Mouse (Mus musculus): Measurements from ENCODE around the gene Fgf18. TPM values are rescaled to one million over a fixed set of nuclear protein-coding genes. Genes with fewer than 3 reads are reported as not detected.
A peak's percentile ranks its signal among the peaks of the same experiment; 100 is the strongest.

Gene Fgf18
- polyA plus RNA-seq, 1 experiment from 2014 or later = 3.9 TPM

DNA sequence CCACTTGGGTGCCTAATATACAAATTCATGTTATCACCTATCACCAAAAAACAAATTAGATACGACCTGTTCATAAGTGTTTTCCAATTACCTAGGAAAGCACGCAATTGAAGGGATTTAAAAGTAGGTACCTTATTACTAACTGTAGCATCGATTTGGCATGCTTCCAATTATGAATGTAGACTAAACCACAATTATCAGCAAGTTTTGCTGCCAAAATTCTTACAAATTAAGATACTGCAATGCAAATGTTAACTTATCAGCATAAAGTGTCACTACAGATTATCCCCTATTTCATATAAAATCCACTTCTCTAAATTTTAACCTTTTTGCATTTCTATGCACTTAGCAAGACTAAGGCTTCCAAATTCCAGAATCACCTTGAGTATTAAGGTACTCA lies 7.3 kb upstream of the Fgf18 start:
- H3K9ac ChIP-seq (ENCODE audit: low read length) = no peak overlapping the region
- peaks cover 81% of the 10 kb centered on the region for H3K36me3 ChIP-seq (ENCODE audit: control insufficient read depth, insufficient read depth, low read length)
- no peaks in the 10 kb centered on the region for H3K4me1 ChIP-seq (ENCODE audit: control insufficient read depth, insufficient read depth, low read length)
- DNase-seq (ENCODE audit: low spot score) (no peak), ATAC-seq (no peak)
- 85% methylated on average over 3 of the region's 3 CpGs for WGBS
- no peak overlapping the region for H3K4me2 ChIP-seq (ENCODE audit: low read length)
- H3K27ac ChIP-seq (ENCODE audit: low read depth, low read length) = no peak overlapping the region
- H3K4me3 ChIP-seq (ENCODE audit: low read depth, low read length) = no peak overlapping the region
- no peaks in the 10 kb centered on the region for H3K9me3 ChIP-seq (replicated peaks; ENCODE audit: control insufficient read depth, low read length)
- H3K27me3 ChIP-seq (replicated peaks; ENCODE audit: control insufficient read depth, insufficient read depth, low read length) = no peaks in the 10 kb centered on the region

DNA sequence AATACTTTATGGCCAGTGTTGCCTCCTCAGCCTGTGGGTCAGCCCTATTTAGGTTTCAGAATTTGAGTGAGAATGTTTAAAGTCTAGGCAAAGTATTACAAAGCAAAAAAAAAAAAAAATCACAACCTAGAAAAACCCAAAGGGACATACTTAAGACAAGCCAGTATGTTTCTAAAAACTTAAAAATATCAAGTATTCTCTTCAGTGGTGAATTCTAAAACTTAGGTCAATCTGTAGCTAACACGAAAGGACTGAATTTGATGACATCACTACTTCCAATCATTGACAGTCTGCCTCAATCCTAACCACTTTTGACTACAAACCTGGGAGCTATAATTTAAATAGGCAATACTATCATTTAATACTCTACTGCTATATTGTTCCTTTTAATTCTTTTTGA lies 5.8 kb upstream of the Fgf18 start:
- no peaks in the 10 kb centered on the region for H3K9me3 ChIP-seq (replicated peaks; ENCODE audit: control insufficient read depth, low read length)
- DNase-seq (ENCODE audit: low spot score) (no peak), ATAC-seq (no peak)
- WGBS = 90% methylated on average over 1 of the region's 1 CpGs
- no peaks in the 10 kb centered on the region for H3K27me3 ChIP-seq (replicated peaks; ENCODE audit: control insufficient read depth, insufficient read depth, low read length)
- no peak overlapping the region for H3K9ac ChIP-seq (ENCODE audit: low read length)
- peaks cover 74% of the 10 kb centered on the region for H3K36me3 ChIP-seq (ENCODE audit: control insufficient read depth, insufficient read depth, low read length)
- H3K27ac ChIP-seq (ENCODE audit: low read depth, low read length) = no peak overlapping the region
- H3K4me2 ChIP-seq (ENCODE audit: low read length) = no peak overlapping the region
- no peak overlapping the region for H3K4me3 ChIP-seq (ENCODE audit: low read depth, low read length)
- H3K4me1 ChIP-seq (ENCODE audit: control insufficient read depth, insufficient read depth, low read length) = no peaks in the 10 kb centered on the region

DNA sequence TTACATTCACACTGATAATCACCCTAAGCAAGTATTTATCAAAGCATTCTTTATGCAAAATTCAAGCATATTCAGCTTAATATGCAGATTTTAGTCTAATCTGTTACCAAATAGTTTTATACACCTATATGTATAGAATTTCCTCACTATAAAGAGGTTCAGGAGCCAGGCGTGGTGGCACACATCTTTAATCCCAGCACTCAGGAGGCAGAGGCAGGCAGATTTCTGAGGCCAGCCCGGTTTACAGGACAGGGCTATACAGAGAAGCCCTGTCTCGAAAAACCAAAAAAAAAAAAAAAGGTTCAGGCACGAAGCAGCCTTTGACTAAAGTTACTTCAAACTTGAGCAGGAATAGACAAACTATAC lies 4.6 kb upstream of the Fgf18 start:
- no peak for DNase-seq (ENCODE audit: low spot score)
- no peak overlapping the region for H3K9ac ChIP-seq (ENCODE audit: low read length)
- H3K36me3 ChIP-seq (ENCODE audit: control insufficient read depth, insufficient read depth, low read length) = peaks cover 64% of the 10 kb centered on the region
- WGBS = 75% methylated on average over 4 of the region's 4 CpGs
- no peaks in the 10 kb centered on the region for H3K27me3 ChIP-seq (replicated peaks; ENCODE audit: control insufficient read depth, insufficient read depth, low read length)
- H3K4me3 ChIP-seq (ENCODE audit: low read depth, low read length) = no peak overlapping the region
- H3K9me3 ChIP-seq (replicated peaks; ENCODE audit: control insufficient read depth, low read length) = no peaks in the 10 kb centered on the region
- ATAC-seq = no peak
- H3K27ac ChIP-seq (ENCODE audit: low read depth, low read length) = no peak overlapping the region
- H3K4me2 ChIP-seq (ENCODE audit: low read length) = no peak overlapping the region
- peaks cover 2% of the 10 kb centered on the region; the same call in 1 of the 2 replicates for H3K4me1 ChIP-seq (ENCODE audit: control insufficient read depth, insufficient read depth, low read length)

DNA sequence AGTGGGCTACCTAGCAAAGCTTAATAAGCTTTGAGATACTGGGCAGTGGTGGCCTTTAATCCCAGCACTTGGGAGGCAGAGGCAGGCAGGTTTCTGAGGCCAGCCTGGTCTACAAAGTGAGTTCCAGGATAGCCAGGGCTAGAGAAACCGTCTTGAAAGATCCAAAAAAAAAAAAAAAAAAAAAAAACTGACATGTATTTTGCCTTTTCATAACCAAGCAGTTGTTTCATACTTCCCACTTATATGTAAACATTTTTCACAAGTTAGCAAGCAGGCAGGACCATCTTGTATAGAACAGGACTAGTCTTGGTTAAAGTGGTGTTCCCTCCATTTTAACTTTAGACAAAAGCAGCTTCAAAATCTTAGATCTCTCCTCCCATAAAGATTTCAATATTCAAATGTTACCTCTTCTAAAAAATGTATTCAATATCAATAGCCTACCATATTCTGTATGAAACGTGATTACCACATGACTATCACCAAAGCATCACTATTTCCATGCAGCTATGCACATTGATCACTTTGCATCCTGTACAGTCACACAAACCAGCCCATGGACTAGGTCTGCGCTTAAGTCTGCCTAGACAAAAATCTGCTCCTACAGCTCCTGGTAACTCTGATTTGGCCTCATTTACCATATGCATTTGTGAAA lies 4.1 kb upstream of the Fgf18 start:
- ATAC-seq (no peak), DNase-seq (ENCODE audit: low spot score) (no peak)
- Histone ChIP-seq H3K4me2 (ENCODE audit: low read length) (no peak overlapping the region), H3K27me3 (replicated peaks; ENCODE audit: control insufficient read depth, insufficient read depth, low read length) (no peaks in the 10 kb centered on the region), H3K9ac (ENCODE audit: low read length) (no peak overlapping the region), H3K36me3 (ENCODE audit: control insufficient read depth, insufficient read depth, low read length) (peaks cover 59% of the 10 kb centered on the region), H3K4me3 (ENCODE audit: low read depth, low read length) (no peak overlapping the region), H3K27ac (ENCODE audit: low read depth, low read length) (no peak overlapping the region), H3K9me3 (replicated peaks; ENCODE audit: control insufficient read depth, low read length) (no peaks in the 10 kb centered on the region), H3K4me1 (ENCODE audit: control insufficient read depth, insufficient read depth, low read length) (peaks cover 4% of the 10 kb centered on the region; the same call in 1 of the 2 replicates)
- 72% methylated on average over 3 of the region's 3 CpGs for WGBS

DNA sequence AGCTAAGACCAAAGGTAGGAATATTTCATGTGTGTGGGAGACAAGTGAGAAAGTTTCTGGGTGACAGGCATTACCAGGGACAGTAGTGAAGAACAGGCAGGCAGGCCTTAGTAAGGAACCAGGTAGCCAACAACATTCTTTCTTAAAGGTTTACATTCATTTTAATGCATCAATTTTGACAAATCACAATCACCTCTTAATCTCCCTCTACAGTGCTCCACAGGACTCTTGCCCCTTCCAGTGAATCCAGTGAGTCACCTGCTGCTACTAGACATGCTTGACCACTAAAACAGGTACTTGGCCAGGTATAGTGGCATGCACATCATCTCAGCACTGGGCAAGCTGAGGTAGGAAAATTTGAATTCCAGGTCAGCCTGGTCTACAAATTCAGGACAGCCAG lies 3.2 kb upstream of the Fgf18 start:
- H3K27ac ChIP-seq (ENCODE audit: low read depth, low read length) = no peak overlapping the region
- H3K9me3 ChIP-seq (replicated peaks; ENCODE audit: control insufficient read depth, low read length) = no peaks in the 10 kb centered on the region
- H3K4me1 ChIP-seq (ENCODE audit: control insufficient read depth, insufficient read depth, low read length) = peaks cover 10% of the 10 kb centered on the region
- no peak overlapping the region for H3K4me3 ChIP-seq (ENCODE audit: low read depth, low read length)
- peaks cover 53% of the 10 kb centered on the region for H3K36me3 ChIP-seq (ENCODE audit: control insufficient read depth, insufficient read depth, low read length)
- 0 out of 2 replicates have a peak, but pooled peaks cover 4% of the 10 kb centered on the region for H3K27me3 ChIP-seq (replicated peaks; ENCODE audit: control insufficient read depth, insufficient read depth, low read length)
- H3K9ac ChIP-seq (ENCODE audit: low read length) = no peak overlapping the region
- H3K4me2 ChIP-seq (ENCODE audit: low read length) = no peak overlapping the region
- ATAC-seq (no peak), DNase-seq (ENCODE audit: low spot score) (no peak)

DNA sequence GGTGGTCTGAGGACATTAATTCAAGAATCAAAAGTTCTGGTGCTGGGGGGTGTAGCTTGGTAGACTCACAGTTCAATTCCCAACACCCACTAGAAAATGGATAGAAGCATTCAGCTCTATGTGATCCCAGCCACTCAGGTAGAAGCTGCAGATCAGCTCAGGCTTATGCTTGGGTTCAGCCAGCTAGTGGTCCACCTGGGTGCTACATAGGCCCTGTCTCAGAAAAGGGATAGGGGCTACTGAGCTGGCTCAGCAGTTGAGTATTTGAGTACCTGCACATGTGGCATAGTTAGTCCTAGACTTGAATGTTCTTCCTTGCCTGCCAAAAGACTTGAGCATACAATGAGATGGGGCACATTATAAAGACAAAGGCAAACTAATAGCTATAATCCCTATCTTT lies 2.3 kb upstream of the Fgf18 start:
- peaks cover 14% of the 10 kb centered on the region for H3K4me1 ChIP-seq (ENCODE audit: control insufficient read depth, insufficient read depth, low read length)
- H3K4me2 ChIP-seq (ENCODE audit: low read length) = no peak overlapping the region
- no peaks in the 10 kb centered on the region for H3K9me3 ChIP-seq (replicated peaks; ENCODE audit: control insufficient read depth, low read length)
- no peak overlapping the region for H3K27ac ChIP-seq (ENCODE audit: low read depth, low read length)
- H3K9ac ChIP-seq (ENCODE audit: low read length) = no peak overlapping the region
- H3K27me3 ChIP-seq (replicated peaks; ENCODE audit: control insufficient read depth, insufficient read depth, low read length) = 0 out of 2 replicates have a peak, but pooled peaks cover 8% of the 10 kb centered on the region
- ATAC-seq (no peak), DNase-seq (ENCODE audit: low spot score) (no peak)
- H3K36me3 ChIP-seq (ENCODE audit: control insufficient read depth, insufficient read depth, low read length) = peaks cover 47% of the 10 kb centered on the region
- no peak overlapping the region for H3K4me3 ChIP-seq (ENCODE audit: low read depth, low read length)

DNA sequence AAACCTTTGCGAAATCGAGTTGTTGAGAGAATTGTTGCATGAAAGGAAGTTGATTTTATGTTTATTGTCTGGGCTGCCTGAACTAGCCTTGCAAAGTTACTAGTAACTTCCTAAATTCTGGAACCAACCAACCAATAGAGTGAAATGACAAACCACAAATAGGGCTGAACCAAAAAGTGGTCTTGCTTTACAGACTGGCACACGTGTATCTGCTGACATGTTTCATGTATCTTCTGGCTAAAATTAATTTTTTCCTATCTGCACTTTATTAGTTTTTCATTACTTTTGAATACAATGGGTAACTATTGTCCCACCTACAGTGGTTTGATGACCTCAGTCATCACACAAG lies 1.9 kb upstream of the Fgf18 start:
- Histone ChIP-seq H3K27me3 (replicated peaks; ENCODE audit: control insufficient read depth, insufficient read depth, low read length) (0 out of 2 replicates have a peak, but pooled peaks cover 10% of the 10 kb centered on the region), H3K4me2 (ENCODE audit: low read length) (no peak overlapping the region), H3K36me3 (ENCODE audit: control insufficient read depth, insufficient read depth, low read length) (peaks cover 43% of the 10 kb centered on the region), H3K9ac (ENCODE audit: low read length) (no peak overlapping the region), H3K4me3 (ENCODE audit: low read depth, low read length) (no peak overlapping the region), H3K9me3 (replicated peaks; ENCODE audit: control insufficient read depth, low read length) (no peaks in the 10 kb centered on the region), H3K27ac (ENCODE audit: low read depth, low read length) (no peak overlapping the region), H3K4me1 (ENCODE audit: control insufficient read depth, insufficient read depth, low read length) (peaks cover 15% of the 10 kb centered on the region)
- ATAC-seq (no peak), DNase-seq (ENCODE audit: low spot score) (no peak)
- WGBS = 33% methylated on average over 3 of the region's 3 CpGs

DNA sequence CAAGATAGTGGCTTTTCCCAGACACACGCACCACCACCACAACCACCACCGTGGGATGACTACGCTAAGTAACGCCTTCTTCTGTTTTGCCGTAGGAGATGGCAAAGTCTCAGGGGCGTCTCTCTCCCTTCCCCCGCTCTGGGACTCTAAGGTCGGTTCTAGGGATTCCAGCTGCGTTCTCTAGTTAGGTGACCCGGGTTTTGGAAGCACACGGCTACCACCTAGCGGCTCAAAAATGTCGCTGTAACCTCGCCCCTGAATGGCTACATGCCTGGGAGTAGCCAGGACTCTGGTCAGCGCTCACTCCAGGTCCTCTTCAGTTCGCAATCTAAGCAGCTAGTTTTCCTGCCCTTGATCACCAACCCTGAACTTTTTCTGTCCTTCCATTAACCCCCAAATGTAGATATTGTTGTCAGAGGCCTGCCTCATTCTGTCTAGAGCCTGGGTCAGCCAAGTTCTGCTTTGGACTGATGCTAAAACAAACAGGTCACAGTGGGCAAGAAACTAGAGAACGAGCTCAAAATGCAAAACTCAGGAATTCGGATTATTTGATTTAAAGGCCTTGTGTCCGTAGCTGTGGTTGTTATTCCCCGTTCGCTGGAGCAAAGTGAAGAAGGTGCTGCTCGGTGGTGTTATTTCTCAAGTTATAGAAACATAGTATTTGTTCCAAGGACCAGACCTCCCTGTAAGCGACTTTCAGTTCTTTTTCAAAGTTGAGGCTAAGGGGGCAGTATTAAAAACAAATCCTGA lies 1.3 kb upstream of the Fgf18 start:
- DNase-seq (ENCODE audit: low spot score) (peak; percentile 93), ATAC-seq (peak; percentile 60)
- 7% methylated on average over 23 of the region's 23 CpGs for WGBS
- Histone ChIP-seq H3K4me2 (ENCODE audit: low read length) (peak overlapping the region; percentile 89), H3K4me3 (ENCODE audit: low read depth, low read length) (peak overlapping the region; percentile 62), H3K9ac (ENCODE audit: low read length) (peak overlapping the region; percentile 73), H3K27me3 (replicated peaks; ENCODE audit: control insufficient read depth, insufficient read depth, low read length) (0 out of 2 replicates have a peak, but pooled peaks cover 12% of the 10 kb centered on the region), H3K4me1 (ENCODE audit: control insufficient read depth, insufficient read depth, low read length) (peaks cover 16% of the 10 kb centered on the region), H3K9me3 (replicated peaks; ENCODE audit: control insufficient read depth, low read length) (no peaks in the 10 kb centered on the region), H3K27ac (ENCODE audit: low read depth, low read length) (no peak overlapping the region), H3K36me3 (ENCODE audit: control insufficient read depth, insufficient read depth, low read length) (peaks cover 38% of the 10 kb centered on the region)
